Mouse (Mus musculus): ENCODE measurements around the gene Lpp.

GRCm38 (mm10) chr16:24669718-24670460 lies 276.6 kb downstream of the Lpp start:
- TF ChIP-seq CTCF (IDR thresholded peaks at IDR 0.05; ENCODE audit: insufficient read depth, low read depth, low read length) (no peak), POLR2A (IDR thresholded peaks at IDR 0.05; ENCODE audit: insufficient read depth, low read depth, low read length) (no peak)
